Mouse (Mus musculus): ENCODE results near the gene Dad1. TPM values are rescaled to one million over a fixed set of nuclear protein-coding genes. Genes with fewer than 3 reads are reported as not detected.

Dad1 gene
- polyA plus RNA-seq, 1 experiment, result 162 TPM

GRCm38 (mm10) chr14:54203776-54204175 is 50.1 kb downstream of the Dad1 start:
- H3K4me3 ChIP-seq (ENCODE audit: insufficient read depth, low read length), result no peak overlapping the region
- H3K4me1 ChIP-seq (ENCODE audit: control insufficient read depth, insufficient read depth, low read length), result no peaks in the 10 kb centered on the region
- H3K27ac ChIP-seq (ENCODE audit: insufficient read depth, low read length), result no peak overlapping the region
- TF ChIP-seq POLR2A (IDR thresholded peaks at IDR 0.05; ENCODE audit: low read depth, low read length) (no peak), CTCF (IDR thresholded peaks at IDR 0.05; ENCODE audit: borderline replicate concordance, insufficient read depth, low read length) (no peak)

- TF ChIP-seq CTCF (IDR thresholded peaks at IDR 0.05; ENCODE audit: borderline replicate concordance, insufficient read depth, low read length) (no peak), POLR2A (IDR thresholded peaks at IDR 0.05; ENCODE audit: low read depth, low read length) (no peak)
- H3K4me1 ChIP-seq (ENCODE audit: control insufficient read depth, insufficient read depth, low read length), result no peaks in the 10 kb centered on the region
- no peak overlapping the region for H3K27ac ChIP-seq (ENCODE audit: insufficient read depth, low read length)
- H3K4me3 ChIP-seq (ENCODE audit: insufficient read depth, low read length), result no peak overlapping the region
These were observed 50.7 kb downstream of the Dad1 start for GRCm38 (mm10) chr14:54203207-54203606.

- TF ChIP-seq CTCF (IDR thresholded peaks at IDR 0.05; ENCODE audit: borderline replicate concordance, insufficient read depth, low read length) (no peak), POLR2A (IDR thresholded peaks at IDR 0.05; ENCODE audit: low read depth, low read length) (no peak)
- H3K4me3 ChIP-seq (ENCODE audit: insufficient read depth, low read length), result no peak overlapping the region
- no peak overlapping the region for H3K27ac ChIP-seq (ENCODE audit: insufficient read depth, low read length)
- H3K4me1 ChIP-seq (ENCODE audit: control insufficient read depth, insufficient read depth, low read length), result no peaks in the 10 kb centered on the region
These were observed 53.5 kb downstream of the Dad1 start for GRCm38 (mm10) chr14:54200363-54200762.

GRCm38 (mm10) chr14:54199662-54200061 is 54.2 kb downstream of the Dad1 start:
- H3K27ac ChIP-seq (ENCODE audit: insufficient read depth, low read length), result no peak overlapping the region
- H3K4me1 ChIP-seq (ENCODE audit: control insufficient read depth, insufficient read depth, low read length), result no peaks in the 10 kb centered on the region
- TF ChIP-seq CTCF (IDR thresholded peaks at IDR 0.05; ENCODE audit: borderline replicate concordance, insufficient read depth, low read length) (no peak), POLR2A (IDR thresholded peaks at IDR 0.05; ENCODE audit: low read depth, low read length) (no peak)

GRCm38 (mm10) chr14:54197740-54198139 is 56.2 kb downstream of the Dad1 start:
- TF ChIP-seq POLR2A (IDR thresholded peaks at IDR 0.05; ENCODE audit: low read depth, low read length) (no peak), CTCF (IDR thresholded peaks at IDR 0.05; ENCODE audit: borderline replicate concordance, insufficient read depth, low read length) (no peak)
- no peaks in the 10 kb centered on the region for H3K4me1 ChIP-seq (ENCODE audit: control insufficient read depth, insufficient read depth, low read length)
- H3K27ac ChIP-seq (ENCODE audit: insufficient read depth, low read length), result no peak overlapping the region
- no peak overlapping the region for H3K4me3 ChIP-seq (ENCODE audit: insufficient read depth, low read length)

More at GRCm38 (mm10) chr14:54199662-54200061, 54.2 kb downstream of the Dad1 start:
- no peak overlapping the region for H3K4me3 ChIP-seq (ENCODE audit: insufficient read depth, low read length)

GRCm38 (mm10) chr14:54195838-54196423 is 58.0 kb downstream of the Dad1 start:
- TF ChIP-seq POLR2A (IDR thresholded peaks at IDR 0.05; ENCODE audit: low read depth, low read length) (no peak), CTCF (IDR thresholded peaks at IDR 0.05; ENCODE audit: borderline replicate concordance, insufficient read depth, low read length) (no peak)
- Histone ChIP-seq H3K4me1 (ENCODE audit: control insufficient read depth, insufficient read depth, low read length) (peaks cover 5% of the 10 kb centered on the region; the same call in 1 of the 2 replicates), H3K27ac (ENCODE audit: insufficient read depth, low read length) (peak overlapping the region; percentile 85), H3K4me3 (ENCODE audit: insufficient read depth, low read length) (no peak overlapping the region)

- no peak for TF ChIP-seq POLR2A (IDR thresholded peaks at IDR 0.05; ENCODE audit: low read depth, low read length)
- TF ChIP-seq CTCF (IDR thresholded peaks at IDR 0.05; ENCODE audit: borderline replicate concordance, insufficient read depth, low read length), result no peak
- no peak overlapping the region for H3K4me3 ChIP-seq (ENCODE audit: insufficient read depth, low read length)
- H3K4me1 ChIP-seq (ENCODE audit: control insufficient read depth, insufficient read depth, low read length), result peaks cover 10% of the 10 kb centered on the region; the same call in 1 of the 2 replicates
- H3K27ac ChIP-seq (ENCODE audit: insufficient read depth, low read length), result no peak overlapping the region
These were observed 60.4 kb downstream of the Dad1 start for GRCm38 (mm10) chr14:54193354-54194133.

GRCm38 (mm10) chr14:54192462-54192847 is 61.4 kb downstream of the Dad1 start:
- Histone ChIP-seq H3K4me1 (ENCODE audit: control insufficient read depth, insufficient read depth, low read length) (peaks cover 10% of the 10 kb centered on the region; the same call in 1 of the 2 replicates), H3K4me3 (ENCODE audit: insufficient read depth, low read length) (no peak overlapping the region), H3K27ac (ENCODE audit: insufficient read depth, low read length) (peak overlapping the region; percentile 35; the same call in 1 of the 2 replicates)
- TF ChIP-seq POLR2A (IDR thresholded peaks at IDR 0.05; ENCODE audit: low read depth, low read length) (no peak), CTCF (IDR thresholded peaks at IDR 0.05; ENCODE audit: borderline replicate concordance, insufficient read depth, low read length) (no peak)

GRCm38 (mm10) chr14:54191594-54192461 is 62.1 kb downstream of the Dad1 start:
- Histone ChIP-seq H3K27ac (ENCODE audit: insufficient read depth, low read length) (peak overlapping the region; percentile 35; the same call in 1 of the 2 replicates), H3K4me1 (ENCODE audit: control insufficient read depth, insufficient read depth, low read length) (peaks cover 10% of the 10 kb centered on the region; the same call in 1 of the 2 replicates), H3K4me3 (ENCODE audit: insufficient read depth, low read length) (no peak overlapping the region)
- TF ChIP-seq POLR2A (IDR thresholded peaks at IDR 0.05; ENCODE audit: low read depth, low read length) (no peak), CTCF (IDR thresholded peaks at IDR 0.05; ENCODE audit: borderline replicate concordance, insufficient read depth, low read length) (no peak)

All from embryonic fibroblast, embryonic 13.5 days (primary cell).